Mouse (Mus musculus): ENCODE data around the gene Pdgfa. TPM values are rescaled to one million over a fixed set of nuclear protein-coding genes. Genes with fewer than 3 reads are reported as not detected.

Gene Pdgfa
- total RNA-seq, 2 experiments from 2014 or later: 0.25 to 1.3 TPM

GRCm38 (mm10) chr5:138995721-138996311 is 1.4 kb downstream of the Pdgfa start:
- peak; percentile 36 for ATAC-seq (replicated peaks; ENCODE audit: poor library complexity)

- ATAC-seq (replicated peaks; ENCODE audit: poor library complexity): peak; percentile 42
Measured at GRCm38 (mm10) chr5:138994786-138995720, 2.1 kb downstream of the Pdgfa start.

DNA sequence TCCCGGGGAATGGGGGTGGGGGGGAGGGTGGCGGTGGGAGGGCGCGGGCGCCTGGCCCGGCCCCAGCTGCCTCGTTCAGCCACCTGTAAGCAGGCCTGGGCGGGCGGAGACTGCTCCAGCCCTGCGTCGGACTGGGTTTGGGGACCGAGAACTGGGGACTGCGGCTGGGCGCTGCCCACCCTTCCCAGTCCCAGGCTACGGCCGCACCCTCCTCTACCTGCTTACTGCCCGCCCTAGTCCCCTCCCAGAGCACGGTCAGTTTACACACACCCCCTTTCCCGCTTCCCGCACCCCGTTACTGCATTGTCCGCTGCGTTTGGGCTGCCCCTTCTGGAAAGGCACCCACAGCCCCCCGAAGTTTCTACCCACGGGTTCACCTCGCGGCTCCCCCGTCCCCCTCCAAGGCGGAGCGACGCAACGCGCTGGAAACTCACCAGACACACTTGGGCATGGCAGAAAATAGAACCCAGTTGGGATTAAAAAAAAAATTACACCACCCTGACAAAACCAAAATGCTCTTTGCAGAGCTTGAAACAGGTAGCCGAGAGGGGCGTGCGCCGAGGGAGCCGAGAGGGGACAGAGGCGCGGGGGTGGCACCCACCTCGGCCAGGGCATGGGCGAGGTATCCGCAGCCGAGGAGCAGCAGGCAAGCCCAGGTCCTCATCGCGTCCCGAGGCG is 2.9 kb downstream of the Pdgfa start:
- ATAC-seq (replicated peaks; ENCODE audit: poor library complexity): no peak

GRCm38 (mm10) chr5:138993371-138994107 is 3.6 kb downstream of the Pdgfa start:
- no peak for ATAC-seq (replicated peaks; ENCODE audit: poor library complexity)

DNA sequence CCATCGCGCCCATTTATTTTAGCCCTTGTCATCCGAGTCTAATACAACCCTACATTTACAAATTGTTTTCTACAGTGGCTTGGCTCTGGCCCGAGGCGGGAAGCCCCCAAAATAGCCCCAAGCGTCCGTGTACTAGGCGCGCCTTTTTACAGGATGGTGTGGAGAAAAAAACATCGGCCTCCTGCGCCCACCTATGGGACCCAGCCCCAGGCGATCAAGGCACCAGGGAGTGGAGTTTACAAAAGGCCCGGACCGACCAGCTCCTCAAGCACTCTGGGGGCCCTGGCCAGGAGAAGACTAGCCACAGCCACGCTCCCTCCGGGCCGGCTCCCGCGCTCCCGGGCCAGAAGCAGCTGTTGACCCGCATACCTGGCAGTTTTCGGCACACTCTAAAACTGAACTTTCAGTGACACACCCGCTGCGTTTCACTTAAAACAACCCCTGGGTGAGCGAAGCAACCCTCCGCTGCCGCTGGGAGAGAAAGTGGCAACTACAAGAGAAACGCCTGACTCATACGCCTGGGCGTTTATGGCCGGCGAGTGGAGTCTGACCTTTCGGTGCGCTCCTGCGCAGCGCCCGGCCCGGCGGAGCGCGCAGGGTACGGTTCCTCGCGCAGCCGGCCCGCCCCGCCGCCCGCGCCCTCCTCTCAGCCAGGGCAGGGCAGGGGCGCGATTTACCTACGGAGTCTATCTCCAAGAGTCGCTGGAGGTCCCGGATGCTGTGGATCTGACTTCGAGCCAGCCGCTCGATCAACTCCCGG is 4.4 kb downstream of the Pdgfa start:
- no peak for ATAC-seq (replicated peaks; ENCODE audit: poor library complexity)

DNA sequence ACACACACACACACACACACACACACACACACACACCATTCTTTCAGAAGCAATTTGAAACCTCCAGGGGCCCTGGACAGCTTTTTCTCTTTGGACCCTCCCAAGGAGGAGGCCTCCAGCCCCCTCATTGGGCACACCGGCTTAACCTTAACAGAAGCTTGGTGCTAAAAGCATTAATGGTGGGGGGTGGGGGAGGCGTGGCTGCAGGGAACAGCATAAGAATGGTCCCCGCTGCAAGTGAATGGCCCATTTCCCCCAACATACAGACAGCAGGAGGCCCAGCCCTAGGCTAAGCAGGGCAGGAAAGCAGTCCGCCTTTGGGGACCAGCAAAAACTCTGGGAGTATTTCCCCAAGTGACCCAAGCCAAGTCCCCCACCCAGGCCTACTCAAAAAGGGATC is 5.4 kb downstream of the Pdgfa start:
- ATAC-seq (replicated peaks; ENCODE audit: poor library complexity): no peak

- ATAC-seq (replicated peaks; ENCODE audit: poor library complexity): no peak
Measured at GRCm38 (mm10) chr5:138990659-138991380, 6.3 kb downstream of the Pdgfa start.

DNA sequence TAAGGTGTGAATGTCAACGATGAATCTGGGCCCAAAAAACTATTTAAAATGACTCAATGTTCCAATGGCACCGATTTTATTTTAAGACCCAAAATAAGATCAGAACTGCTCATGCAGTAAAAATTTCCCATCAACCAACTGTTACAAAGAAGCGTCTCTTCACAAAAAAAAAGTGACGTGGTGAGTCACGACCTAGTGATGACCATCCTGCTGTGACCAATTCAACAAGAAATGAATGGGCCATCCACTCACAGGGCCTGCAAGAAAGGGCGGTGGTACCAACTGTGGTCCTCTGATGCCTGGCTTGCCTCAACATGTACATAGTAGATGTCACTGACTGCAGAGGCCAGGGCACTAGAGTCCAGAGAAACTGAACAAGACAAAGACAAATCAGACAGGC is 7.6 kb downstream of the Pdgfa start:
- no peak for ATAC-seq (replicated peaks; ENCODE audit: poor library complexity)

DNA sequence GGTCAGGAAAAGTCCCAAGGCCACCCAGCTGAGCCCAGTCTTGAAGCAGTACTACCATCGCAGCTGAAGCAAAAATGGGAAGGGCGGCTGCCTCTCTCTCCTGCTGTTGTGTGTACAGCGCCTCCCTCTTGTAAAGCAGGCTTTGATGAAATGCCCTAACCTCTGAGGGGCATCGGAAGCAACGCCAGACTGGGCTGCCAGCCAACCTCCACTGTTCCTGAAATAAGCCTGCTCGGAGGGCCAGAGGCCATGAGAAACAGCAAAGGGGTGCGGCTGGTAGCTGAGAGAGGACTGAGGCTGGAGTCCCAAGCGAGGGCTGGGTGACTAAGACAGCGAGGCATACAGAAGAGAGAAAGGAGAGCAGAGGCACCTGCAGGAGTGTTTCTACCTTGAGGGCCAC is 8.4 kb downstream of the Pdgfa start:
- ATAC-seq (replicated peaks; ENCODE audit: poor library complexity): peak; percentile 42

DNA sequence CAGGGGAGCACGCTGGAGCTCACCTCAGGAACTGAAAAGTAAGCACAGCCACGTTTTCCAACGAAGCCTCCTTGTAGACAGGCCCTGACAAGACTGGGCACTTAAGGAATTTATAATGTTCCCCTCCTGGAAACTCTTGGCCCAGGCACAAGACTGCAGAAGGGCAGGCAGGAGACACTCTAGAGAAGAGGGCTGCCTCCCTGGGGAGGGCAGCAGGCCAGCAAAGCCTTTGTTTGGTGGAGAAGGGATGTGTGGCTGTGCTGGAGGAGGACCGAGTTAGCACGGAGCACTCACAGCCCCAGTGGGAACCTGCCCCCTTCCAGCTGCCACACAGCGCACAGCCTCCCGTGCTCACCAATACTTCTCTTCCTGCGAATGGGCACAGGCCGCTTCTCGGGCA is 9.2 kb downstream of the Pdgfa start:
- ATAC-seq (replicated peaks; ENCODE audit: poor library complexity): no peak

DNA sequence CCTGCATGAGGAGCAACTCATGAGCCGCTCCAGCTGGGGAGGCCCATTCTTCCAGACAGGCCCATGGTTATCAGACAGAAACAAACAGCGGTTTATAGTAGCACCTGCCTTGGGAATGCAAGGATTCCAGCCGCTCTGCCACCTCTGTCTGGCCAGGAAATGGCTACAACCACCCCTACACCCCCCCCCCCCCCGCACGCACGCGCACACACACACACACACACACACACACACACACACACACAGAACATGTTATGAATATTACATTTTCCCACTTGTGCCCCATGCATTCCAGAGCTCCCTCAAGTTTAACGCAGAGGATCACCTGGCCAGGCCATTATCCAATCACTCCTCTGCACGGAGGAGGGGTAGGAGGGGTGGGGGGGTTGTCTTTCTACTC is 15.2 kb downstream of the Pdgfa start:
- no peak for ATAC-seq (replicated peaks; ENCODE audit: poor library complexity)

- no peak for ATAC-seq (replicated peaks; ENCODE audit: poor library complexity)
Measured at GRCm38 (mm10) chr5:138980608-138981007, 16.6 kb downstream of the Pdgfa start.

- ATAC-seq (replicated peaks; ENCODE audit: poor library complexity): no peak
Measured at GRCm38 (mm10) chr5:138979840-138980239, 17.3 kb downstream of the Pdgfa start.

DNA sequence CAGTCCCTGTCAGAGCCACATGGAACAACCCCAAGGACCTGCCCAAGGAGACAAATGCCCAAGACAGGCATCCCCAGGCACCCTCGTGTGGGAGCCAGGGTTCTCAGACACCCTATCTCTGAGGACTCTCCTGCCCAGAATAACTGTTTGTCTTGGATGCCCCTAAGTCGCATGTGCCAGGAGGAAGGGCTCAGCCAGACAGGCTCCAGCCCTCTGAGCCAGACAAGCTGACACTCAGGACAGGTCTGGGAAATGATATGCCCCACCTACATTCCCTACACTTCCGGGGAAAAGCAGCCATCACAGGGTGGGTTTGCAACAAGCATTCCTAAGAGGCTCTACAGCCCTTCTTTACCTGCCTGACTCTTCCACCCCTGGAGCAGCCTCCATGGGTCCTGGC is 19.4 kb downstream of the Pdgfa start:
- ATAC-seq (replicated peaks; ENCODE audit: poor library complexity): no peak

DNA sequence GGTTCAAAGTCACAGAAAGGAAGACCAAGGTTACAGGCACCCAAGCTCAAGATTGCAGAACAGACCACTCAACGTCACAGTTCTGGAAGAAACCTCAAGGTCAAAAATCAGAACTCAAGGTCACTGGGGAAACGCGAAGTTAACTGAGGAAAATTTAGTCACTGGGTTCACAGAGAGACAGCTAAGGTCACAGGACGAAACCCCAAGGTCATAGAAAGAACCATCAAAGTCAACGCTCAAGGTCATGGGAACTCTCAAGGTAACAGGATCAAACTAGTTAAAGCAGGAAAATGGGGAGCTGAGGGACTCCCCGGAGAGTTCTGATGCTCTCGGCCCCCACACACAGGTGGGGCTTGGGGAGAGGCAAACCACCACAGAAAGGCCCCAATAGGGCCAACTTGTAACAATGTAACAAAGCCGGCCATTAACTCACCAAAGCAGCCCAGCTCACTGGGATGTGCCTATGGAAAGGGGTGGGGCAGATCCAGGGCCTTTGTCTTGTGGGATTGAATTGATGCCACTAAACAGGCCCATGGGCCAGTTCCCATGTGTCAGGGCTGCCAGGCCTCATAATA is 22.2 kb downstream of the Pdgfa start:
- ATAC-seq (replicated peaks; ENCODE audit: poor library complexity): no peak

GRCm38 (mm10) chr5:138973480-138973879 is 23.7 kb downstream of the Pdgfa start:
- no peak for ATAC-seq (replicated peaks; ENCODE audit: poor library complexity)

GRCm38 (mm10) chr5:138971405-138971804 is 25.8 kb downstream of the Pdgfa start:
- no peak for ATAC-seq (replicated peaks; ENCODE audit: poor library complexity)

GRCm38 (mm10) chr5:138970056-138970490 is 27.1 kb downstream of the Pdgfa start:
- ATAC-seq (replicated peaks; ENCODE audit: poor library complexity): no peak

GRCm38 (mm10) chr5:138966033-138966724 is 31.0 kb downstream of the Pdgfa start:
- ATAC-seq (replicated peaks; ENCODE audit: poor library complexity): no peak

Data from megakaryocyte progenitor cell, adult 5-6 weeks (primary cell).